Mouse (Mus musculus): ENCODE measurements at regions not wholly inside any gene's neighbourhood (a gene's known extent, or its start where the extent isn't known, plus 50 kb on each side); places are given as distances from the start of the nearest gene placed in this dataset.

DNA sequence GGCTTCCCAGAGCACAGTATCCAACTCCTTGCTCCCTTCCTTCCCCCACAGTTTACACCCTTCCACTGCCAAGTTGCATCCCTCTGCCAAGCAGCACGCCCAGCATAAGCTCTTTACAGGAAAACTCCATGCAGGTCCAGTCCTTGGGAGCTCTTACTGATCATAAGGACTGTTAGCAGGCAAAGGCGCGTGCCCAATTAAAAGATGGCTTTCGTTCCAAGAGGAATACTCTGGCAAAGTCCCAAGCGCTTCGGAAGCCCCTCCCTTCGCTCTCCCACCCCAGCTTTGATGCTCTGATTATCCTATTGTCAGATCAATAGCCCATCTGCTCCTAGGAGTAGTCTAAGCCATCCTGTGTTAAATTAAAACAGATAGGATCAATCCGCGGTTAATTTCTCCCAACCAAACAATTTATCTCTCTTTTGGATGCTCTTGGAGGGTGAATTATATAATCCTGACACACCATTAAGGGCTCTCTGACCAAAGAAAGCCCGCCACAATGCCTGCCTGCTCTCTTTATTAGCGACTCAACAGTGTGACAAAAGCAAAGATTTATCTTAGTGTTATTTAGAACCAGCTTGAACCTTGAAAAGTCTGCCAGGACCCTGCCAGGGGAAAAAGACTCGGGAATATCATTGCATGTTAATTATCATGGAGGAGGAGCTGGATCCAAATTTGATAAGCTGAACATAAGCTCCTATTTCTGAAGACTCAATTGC, 312.5 kb downstream of the Gsdmc2 start:
- DNase-seq, result no peak

DNA sequence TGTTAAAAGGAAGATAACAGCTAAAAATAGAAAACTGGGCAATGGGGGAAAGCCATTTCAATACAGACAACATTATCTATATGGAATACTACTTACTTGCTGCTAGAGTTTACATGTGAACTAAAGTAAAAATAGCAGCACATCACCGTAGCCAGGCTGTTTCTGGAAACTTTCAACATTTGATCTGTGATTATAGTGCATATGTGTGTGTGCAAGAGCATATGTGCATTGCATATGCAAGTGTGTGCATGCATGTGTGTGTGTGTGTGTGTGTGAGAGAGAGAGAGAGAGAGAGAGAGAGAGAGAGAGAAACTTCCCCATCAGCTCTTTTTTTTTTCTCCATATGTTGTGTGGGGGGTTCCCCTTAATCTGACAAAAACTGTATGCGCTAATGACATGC, 317.7 kb downstream of the Gsdmc2 start:
- DNase-seq, result no peak

DNA sequence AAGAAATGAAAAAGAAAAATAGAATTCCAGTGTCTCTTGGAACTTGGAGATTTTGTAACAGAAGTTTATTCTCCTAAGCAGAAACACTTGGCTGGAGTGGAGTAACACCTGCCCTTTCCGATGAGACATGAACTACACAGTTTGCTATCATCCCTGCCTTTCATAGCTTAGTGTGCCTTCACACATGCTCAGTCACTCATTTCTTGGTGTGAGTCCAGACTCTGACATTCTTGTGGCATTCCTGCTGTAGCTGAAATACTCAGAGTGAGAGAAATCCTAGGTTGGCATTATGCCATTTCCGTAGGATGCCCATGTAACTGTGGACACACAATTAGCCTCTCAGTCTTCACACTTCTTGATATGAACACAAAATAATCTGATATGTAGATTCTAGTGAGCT, 318.2 kb downstream of the Gsdmc2 start:
- no peak for DNase-seq

DNA sequence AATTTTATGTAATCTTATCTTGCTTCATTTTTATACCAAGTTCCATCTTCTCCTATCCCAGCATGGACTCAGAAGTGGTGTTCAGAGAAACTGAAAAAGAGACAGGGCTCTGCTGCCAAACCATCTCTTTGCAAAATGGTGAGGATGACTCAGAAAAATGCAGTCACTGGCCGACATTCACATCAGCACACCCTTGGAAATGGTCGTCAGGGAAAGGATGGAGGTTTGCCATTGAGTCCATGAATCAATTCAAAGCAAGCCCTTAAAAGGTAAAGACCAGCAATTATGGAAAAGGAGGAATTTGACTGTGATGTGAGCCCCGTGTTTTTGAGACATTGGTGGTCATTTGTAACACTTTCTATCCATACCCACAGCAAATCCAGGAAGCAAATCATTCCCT, 327.7 kb downstream of the Gsdmc2 start:
- DNase-seq, result no peak

DNA sequence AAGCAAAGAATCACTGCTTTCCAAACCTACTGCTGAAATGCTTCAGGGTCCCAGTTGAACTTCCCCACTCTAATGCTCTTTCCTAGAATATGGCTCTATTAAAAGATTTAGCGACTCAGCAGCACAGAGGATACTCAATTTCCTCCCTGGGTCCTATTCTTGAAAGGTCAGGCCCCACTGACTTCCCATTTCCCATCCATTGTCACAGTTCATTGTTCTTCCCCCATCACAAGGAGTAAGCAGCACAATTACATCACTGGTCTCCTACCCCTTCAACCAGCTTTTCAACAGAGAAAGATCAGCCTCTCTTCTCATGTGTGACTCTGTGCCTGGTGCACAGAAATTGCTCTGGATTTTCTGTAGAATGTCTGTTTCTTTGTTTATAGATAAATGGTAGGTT, 344.5 kb downstream of the Gsdmc2 start:
- peak; percentile 3 for DNase-seq

DNA sequence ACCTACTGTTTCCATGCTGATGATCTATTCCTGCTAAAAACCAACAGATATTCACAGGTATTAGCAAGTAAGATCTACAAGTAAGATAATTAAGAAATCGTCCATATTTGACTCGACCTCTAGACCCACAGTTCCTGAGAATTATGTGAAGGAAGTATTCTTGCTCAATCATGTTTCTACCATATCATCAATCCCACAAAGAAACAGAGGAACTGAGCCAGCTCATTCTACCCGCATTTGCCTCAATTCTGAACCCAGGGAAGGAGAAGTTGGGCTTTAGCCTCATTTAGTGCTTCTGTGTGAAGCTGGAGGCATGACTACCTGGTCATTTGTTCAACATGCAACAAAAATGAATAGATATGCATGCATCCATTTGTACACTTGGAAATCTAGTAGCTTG, 346.5 kb downstream of the Gsdmc2 start:
- no peak for DNase-seq

DNA sequence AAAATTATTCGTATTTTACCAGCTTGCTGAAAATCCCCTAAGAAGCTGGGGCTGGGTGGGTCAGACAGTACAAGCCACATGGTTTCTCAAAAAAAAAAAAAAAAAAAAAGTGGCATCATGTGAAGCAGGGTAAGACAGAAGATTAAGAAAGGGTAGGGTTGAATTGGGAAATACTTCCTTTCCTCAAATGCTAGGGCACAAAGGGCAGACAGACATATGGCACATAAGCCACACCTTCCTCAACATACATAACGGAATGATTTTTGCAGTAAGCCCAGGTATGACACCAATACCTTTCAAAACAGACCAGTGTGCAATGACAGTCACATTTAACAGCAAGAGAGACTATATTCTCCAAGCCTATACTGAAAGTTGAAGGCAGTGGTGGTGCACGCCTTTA, 347.8 kb downstream of the Gsdmc2 start:
- no peak for DNase-seq

DNA sequence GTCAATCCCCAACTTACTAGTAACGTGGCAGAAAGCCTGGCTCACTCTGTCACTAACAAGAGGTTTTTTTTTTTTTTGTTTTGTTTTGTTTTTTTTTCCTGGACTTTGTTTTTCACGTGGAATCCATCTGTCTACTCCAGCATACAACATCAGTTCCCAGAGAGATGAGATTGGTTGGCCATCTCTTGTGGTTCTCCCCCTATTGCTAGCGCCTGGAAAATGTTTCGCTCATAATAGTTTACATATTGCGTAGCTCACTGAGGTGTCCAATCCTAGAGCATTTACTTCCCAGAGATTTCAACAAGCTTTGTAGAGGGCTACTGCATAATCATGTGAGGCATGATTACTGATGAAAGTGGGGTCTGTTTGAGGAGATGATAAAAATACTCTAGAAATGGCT, 360.1 kb downstream of the Gsdmc2 start:
- no peak for DNase-seq

DNA sequence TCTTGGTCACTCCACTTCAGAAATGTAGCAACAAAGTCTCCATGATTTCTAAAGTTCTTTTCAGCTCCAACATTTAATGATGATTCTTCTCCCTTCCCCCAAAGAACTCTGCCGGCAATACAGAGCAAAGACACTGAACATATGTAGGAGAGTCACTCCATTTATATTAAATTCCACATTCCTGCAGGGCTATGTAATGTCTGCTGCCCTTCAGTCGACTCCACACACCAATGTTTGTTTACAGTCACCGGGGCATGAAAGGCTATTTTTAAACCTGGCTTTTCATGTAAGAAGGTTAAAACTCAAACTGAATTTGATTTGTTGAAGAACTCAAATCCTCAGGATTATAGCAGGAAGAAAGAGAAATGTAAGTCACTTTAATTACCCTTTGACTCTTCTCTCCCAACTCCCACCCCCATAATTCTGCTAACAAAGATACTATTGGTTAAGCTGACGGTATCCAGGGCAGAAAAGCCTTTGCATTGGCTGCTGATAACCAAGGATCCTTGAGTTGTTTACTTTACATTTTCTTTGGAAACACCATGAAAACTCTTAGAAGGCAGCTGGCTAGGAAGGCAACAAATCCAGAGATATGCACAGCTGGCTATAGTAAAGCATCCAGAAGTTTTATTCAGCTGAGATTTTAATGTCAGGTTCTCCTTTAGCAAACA, 360.6 kb downstream of the Gsdmc2 start:
- no peak for DNase-seq

DNA sequence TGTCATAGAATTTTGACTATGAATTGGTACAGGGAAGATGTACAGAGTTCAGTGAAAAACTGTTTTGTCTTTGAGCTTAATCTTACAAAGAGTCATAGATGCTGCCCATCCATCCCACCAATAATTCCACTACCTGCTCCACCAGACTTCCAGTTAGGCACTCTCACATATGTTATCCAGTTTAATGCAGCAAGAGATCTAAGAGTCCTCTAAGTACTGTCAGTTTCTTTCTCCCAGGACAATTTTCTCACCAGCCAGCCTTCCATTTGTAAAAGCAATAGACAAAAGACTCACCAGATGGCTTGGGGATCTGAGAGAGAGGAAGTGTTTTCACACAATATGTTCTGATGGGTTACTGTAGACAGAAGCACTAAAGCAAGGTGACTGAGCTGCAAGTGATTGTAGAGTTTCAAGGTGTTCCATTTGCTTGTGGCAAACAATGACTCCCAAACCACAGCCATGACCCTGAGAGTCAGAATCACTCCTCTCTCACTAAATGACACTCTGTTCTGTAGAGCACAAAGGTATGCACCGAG, 365.6 kb downstream of the Gsdmc2 start:
- no peak for DNase-seq

DNA sequence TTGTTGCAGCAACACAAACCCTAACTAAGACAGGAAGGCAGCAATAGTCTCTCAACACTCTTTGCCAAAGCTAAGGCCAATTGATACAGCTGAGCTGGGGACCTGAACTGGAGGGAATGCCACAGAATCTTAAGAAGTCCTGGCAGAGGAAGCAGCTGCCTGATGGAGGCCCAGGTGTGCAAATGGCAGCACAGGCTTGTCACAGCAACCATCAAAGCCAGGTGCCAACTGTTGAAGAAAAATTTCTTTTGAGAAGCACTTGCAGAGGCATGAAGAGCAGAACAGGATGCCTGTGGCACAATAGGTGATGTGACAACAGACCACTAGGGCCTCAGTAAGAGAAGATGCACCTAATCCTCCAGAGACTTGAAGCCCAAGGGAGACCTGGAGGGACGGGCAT, 378.1 kb downstream of the Gsdmc2 start:
- DNase-seq, result no peak

DNA sequence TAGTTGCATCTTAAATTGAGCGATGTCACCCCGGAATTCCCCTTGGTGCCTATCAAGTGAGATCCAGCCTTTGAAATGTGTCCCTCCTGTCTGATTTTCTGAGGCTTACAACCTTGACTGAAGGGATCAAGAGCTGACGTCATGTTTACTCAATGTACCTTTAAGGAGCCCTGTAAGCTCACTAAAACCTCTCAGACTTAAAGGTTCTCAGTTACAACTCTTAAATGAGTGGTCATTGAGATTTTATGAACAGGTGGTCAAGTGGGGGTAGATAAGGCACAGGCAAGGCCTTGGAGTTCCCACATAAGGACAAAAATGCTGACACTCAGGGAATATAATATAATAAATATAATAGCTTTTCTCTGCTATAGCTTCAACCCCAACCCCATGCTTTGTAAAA, 392.4 kb downstream of the Gsdmc2 start:
- no peak for DNase-seq

DNA sequence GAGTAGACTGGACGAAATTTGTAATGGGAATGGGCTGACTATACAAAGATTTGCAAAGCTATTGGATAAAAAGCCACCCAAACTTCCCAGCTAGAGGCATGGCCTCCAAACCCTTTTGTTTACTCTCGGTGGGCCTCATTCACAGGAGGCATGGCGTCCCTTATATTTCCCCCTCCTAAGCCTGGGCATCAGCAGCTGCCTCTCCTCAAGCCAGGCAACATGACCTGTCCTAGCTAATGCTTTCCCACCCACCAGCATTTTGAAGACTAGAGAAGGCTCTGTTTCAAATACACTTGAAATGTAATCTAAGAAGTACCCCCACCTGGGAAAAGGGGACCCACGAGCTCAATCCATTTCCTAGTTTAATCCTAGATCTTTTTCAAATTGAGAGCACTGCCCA, 398.7 kb downstream of the Gsdmc2 start:
- DNase-seq, result no peak

DNA sequence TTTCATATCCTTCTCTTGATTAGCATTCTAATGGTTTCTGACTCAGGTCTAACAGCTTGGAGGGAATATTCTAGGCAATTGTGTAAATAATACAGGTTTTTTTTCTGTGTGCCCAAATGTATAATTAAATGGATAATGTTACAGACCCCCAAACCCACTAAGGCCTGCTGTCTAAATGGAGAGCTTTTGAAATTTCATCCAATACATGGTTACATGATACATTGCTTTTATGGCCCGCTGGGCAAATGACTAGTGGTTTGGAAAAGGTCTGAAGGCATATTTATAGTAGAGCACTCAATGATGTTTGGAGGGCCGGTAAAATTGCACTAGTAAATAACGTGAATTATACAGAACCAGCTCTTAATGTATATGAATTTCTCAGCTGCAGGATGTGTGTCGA, 400.0 kb downstream of the Gsdmc2 start:
- DNase-seq, result no peak

DNA sequence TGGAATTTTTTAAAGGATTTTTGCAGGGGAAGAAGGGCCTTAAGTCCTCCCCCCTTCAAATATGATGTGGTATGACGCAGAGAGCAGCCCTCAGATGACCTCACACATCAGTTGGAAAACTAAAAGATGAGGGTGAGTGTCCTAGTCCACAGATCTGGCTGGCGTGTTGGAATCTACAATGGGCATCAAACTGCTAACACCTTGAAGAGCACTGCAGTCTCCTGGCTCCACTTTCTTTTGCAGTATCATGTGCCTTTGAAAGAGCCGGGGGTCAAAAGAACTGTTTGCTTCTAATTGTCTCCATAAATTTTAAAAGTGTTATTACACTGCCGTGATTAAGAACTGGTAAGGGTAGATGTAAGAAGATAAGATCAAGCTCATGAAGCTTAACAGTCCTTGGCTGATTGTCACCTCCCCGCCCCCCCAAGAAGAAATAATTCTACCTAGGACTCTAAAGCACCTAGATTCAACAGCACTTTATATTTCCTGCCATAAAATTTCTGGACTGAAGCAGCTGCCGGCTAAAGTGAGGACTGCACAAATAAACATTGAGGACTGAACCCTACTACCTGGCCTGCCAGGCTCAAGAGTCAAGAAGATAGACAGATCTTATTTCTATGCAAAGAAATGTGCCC, 402.7 kb downstream of the Gsdmc2 start:
- DNase-seq, result no peak

DNA sequence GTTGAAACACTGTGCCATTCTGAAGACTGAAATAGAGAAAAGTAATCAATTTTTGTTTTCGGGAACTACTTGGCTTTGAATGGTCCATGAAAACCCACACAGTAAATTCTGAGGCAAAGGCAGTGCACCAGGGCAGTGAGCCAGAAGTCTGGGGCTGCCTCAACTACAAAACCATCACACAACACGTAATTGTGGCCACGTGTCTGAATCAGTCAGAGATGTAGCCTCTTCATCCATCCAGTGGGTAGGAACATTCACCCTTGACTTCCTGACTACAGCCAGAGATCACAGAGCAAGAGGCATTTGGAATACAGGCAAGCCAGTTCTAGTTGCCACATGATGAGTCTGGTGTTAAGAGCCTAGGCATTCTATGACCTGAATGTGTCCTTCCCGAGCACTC, 432.3 kb downstream of the Gsdmc2 start:
- no peak for DNase-seq

DNA sequence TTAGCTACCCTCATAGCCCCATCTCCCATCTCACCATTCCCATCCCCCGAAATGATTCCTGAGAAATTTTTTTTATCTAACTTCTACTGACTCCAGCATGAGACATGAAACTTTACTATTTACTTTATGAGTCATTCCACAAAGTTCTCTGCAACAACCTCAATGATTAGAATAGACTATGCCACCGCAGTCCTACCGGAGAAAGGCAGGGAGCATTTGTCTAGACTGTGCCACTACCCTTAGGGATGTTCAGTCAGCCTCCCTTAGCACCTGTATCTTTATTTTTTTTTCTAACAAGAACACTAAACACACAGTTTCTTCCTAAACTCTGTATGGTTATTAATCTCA, 433.2 kb downstream of the Gsdmc2 start:
- DNase-seq, result no peak

DNA sequence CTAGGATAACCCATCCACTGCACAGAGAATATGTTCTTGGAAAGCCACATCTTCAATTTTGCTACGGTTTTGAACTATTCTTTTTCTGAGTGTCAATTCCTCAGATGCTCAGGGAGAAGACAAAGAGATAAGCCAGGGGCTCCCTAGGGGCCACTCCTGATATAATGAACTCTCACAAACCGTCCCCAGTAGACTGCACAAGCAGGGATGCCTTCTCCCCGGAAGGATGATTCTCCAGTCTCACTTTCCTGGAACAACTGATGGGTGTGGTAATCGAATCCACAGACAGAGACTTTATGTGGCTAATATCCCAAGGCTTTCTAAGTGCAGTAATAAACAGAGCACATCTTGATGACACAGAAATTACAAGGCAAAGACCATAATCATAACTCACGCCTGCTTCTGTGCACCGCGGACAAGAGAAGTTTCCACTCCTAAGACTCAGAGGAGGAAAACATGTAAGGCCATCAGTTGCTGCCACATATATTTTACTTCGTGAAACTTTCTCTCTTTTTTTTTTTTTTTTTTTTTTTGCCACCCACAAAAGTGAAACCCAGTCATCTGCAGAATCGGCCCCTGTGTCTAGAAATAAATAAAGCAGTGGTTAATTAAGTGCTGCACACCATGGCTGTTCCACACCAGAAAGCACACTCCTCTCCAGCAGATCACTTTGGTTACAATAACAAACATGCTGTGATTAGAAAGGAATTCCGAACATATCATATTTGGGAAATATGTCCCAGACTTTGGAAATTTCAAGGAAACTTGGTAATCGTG, 433.8 kb downstream of the Gsdmc2 start:
- DNase-seq, result no peak

DNA sequence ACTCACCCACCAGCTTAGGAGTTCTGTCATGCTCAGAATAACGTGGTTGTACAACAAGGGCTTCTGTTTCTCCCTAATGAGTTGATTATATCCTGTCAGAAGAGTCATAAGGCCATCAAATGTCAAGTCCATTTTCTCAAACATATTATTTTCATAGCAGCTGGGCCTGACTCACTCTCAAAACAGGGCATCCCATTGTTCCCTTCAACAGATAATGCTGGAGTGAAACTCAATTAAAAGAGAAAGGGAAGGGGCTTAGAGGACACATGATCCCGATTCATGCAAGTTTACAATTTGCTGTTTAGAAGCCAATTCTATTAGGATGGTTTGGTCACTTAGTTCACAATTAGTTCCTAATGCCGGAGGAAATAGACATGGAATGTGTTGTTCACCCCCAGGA, 444.5 kb downstream of the Gsdmc2 start:
- no peak for DNase-seq

DNA sequence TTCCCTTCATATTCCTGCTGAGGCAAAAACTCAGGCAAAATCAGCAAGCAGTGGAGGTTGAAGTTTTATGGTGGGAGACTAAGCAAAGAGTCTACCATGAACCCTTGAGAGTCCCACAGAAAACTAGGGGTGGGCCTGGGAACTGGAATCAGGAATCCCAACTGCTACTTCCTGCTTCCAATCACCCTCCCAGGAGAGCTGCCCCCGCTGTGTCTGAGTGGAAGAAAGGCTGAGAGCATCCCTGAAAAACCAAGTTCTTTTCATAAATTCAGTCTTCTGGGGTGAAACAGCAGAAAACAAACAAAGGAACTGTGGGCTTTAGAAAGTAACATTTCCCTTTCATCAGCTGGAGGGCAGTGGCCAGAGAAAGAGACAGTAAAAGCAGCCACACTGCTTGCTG, 445.0 kb downstream of the Gsdmc2 start:
- DNase-seq, result no peak

DNA sequence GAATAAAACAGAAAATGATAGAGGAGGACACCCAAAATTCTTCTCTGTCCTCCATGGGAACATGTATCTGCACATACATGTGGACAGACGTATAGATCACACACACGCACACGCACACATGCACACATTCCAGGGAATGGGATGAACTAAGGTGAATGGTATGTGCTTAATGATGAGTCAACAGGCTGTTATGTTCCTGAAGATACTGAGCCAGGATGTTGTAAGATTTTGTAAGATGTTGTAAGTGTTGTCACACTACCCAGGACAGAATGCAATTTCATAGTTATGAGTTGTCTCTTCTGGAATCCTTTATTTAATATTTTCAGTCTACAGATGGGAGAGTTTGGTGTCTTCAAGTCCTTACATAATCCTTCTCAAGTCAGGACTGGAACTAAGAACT, 447.5 kb downstream of the Gsdmc2 start:
- no peak for DNase-seq

DNA sequence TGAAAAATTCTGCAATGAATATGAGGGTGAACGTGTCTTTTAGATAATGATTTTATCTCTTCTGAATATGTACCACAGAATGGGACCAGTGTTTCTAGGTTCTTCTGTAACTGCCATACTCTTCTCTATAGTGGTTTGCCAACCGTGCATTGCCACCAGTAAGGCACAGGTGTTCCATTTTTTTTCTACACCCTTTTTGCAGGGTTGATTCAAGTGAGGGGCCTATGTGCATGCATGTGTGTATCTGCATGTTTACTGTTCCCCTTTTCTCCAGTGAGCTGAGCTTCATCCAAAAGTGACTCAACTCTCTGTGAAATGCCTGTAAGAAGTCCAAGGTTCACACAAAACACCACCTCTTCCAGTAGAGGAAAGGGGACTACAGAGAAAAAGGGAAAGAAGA, 467.7 kb downstream of the Gsdmc2 start:
- DNase-seq, result no peak

Data from adrenal gland, postnatal 10 days (tissue).